Comparison of ENCODE assay signal across 16 mouse cellular contexts in genomic region chr12:26665466-26665865, GRCm38 (mm10).
"Had no signal": no experiment of that assay in that cellular context is flagged by ENCODE, and none has a peak within 500 bp of the region (broad histone marks: within the 10 kb centered on the region; RNA-seq: fewer than 3 reads in every experiment).

No protein-coding gene starts in this region.

- H3K36me3 ChIP-seq: limb, embryonic 12.5 days; midbrain, embryonic 15.5 days; neural tube, embryonic 13.5 days had no signal

- ATAC-seq: intestine, postnatal 0 days; midbrain, embryonic 15.5 days had no signal

- H3K27ac ChIP-seq: kidney, postnatal 0 days; limb, embryonic 12.5 days; liver, embryonic 14.5 days; midbrain, embryonic 15.5 days; neural tube, embryonic 13.5 days had no signal

- H3K4me1 ChIP-seq: limb, embryonic 12.5 days; midbrain, embryonic 15.5 days; neural tube, embryonic 13.5 days had no signal

- DNase-seq: kidney, adult 8-10 months; kidney, postnatal 36 days; layer of hippocampus, adult 9-11 months; layer of hippocampus, postnatal 36 days; lung, adult 18-20 months; lung, postnatal 10 days; lung, postnatal 4 days; retina, postnatal 1 day; thymus, postnatal 36 days had no signal

- H3K27me3 ChIP-seq: limb, embryonic 12.5 days; midbrain, embryonic 15.5 days; neural tube, embryonic 13.5 days had no signal

- H3K9ac ChIP-seq: limb, embryonic 12.5 days; liver, embryonic 14.5 days; midbrain, embryonic 15.5 days; neural tube, embryonic 13.5 days had no signal

- H3K4me2 ChIP-seq: limb, embryonic 12.5 days; midbrain, embryonic 11.5 days; midbrain, embryonic 15.5 days; neural tube, embryonic 13.5 days had no signal

- H3K4me3 ChIP-seq: limb, embryonic 12.5 days; midbrain, embryonic 15.5 days; neural tube, embryonic 13.5 days had no signal

- H3K9me3 ChIP-seq: limb, embryonic 12.5 days; midbrain, embryonic 15.5 days; neural tube, embryonic 13.5 days had no signal
